Mouse (Mus musculus) ES-Bruce4 (cell line): ENCODE data around the gene Ifi35. TPM values are rescaled to one million over a fixed set of nuclear protein-coding genes. Genes with fewer than 3 reads are reported as not detected.

ENCODE experiments used
- H3K27ac ChIP-seq: 2 replicates; pipeline ENCODE4 v1.5.1; 2012; ENCODE audit warnings: low read length, inconsistent platforms; ENCODE audit not compliant: insufficient read depth
- H3K27me3 ChIP-seq: 2 replicates; pipeline ENCODE4 v1.6.1; 2012; ENCODE audit warnings: mild to moderate bottlenecking, low read length, inconsistent platforms; ENCODE audit not compliant: control insufficient read depth, poor library complexity, insufficient read depth, severe bottlenecking
- H3K36me3 ChIP-seq: 2 replicates; pipeline ENCODE4 v1.6.1; 2012; ENCODE audit warnings: inconsistent platforms, mild to moderate bottlenecking, low read length, moderate library complexity; ENCODE audit not compliant: control insufficient read depth, poor library complexity, insufficient read depth, severe bottlenecking
- H3K4me1 ChIP-seq: one replicate; pipeline ENCODE4 v1.8.1; 2011; ENCODE audit warnings: low read length; ENCODE audit not compliant: control insufficient read depth, insufficient read depth
- H3K4me3 ChIP-seq: 2 replicates; pipeline ENCODE4 v1.5.1; 2011; ENCODE audit warnings: low read depth, mild to moderate bottlenecking, low read length
- H3K9ac ChIP-seq: 2 replicates; pipeline ENCODE4 v1.6.1; 2012; ENCODE audit warnings: low read depth, mild to moderate bottlenecking, inconsistent platforms; ENCODE audit not compliant: poor library complexity, severe bottlenecking
- H3K9me3 ChIP-seq: replicated peaks from 2 replicates; pipeline ENCODE4 v1.6.1; 2012; ENCODE audit warnings: mild to moderate bottlenecking, low read length, inconsistent platforms; ENCODE audit not compliant: control insufficient read depth, poor library complexity, insufficient read depth, severe bottlenecking
- CTCF ChIP-seq: IDR thresholded peaks from one replicate; pipeline ENCODE4 v1.8.1; 2011; ENCODE audit warnings: low read depth, low read length
- EP300 ChIP-seq: IDR thresholded peaks from 2 replicates; pipeline ENCODE4 v1.6.1; 2011; ENCODE audit warnings: low read depth, low read length; ENCODE audit not compliant: insufficient read depth
- POLR2A ChIP-seq: IDR thresholded peaks from one replicate; pipeline ENCODE4 v1.8.1; 2011; ENCODE audit warnings: low read length; ENCODE audit not compliant: insufficient read depth
- polyA plus RNA-seq: library from polyadenylated mRNA; stranded (reverse); fragments of >200 nt; gene quantifications from 2 replicates; pipeline ENCODE4 v1.2.4, GENCODE M21; 2011; ENCODE audit warnings: low read depth; ENCODE audit not compliant: missing spikeins, insufficient read depth, insufficient read length

Gene Ifi35
- polyA plus RNA-seq, 1 experiment: 6.7 TPM

- Histone ChIP-seq H3K4me1 (peaks cover 5% of the 10 kb centered on the region), H3K27ac (0 out of 2 replicates have a peak overlapping the region, but pooled peaks have one; percentile 36), H3K9ac (peak overlapping the region; percentile 21; the same call in 1 of the 2 replicates), H3K9me3 (no peaks in the 10 kb centered on the region), H3K36me3 (no peaks in the 10 kb centered on the region), H3K27me3 (no peaks in the 10 kb centered on the region), H3K4me3 (peak overlapping the region; percentile 2; the same call in 1 of the 2 replicates)
- 0 out of 2 replicates have a peak, but pooled peaks have one; percentile 39 for TF ChIP-seq EP300
- TF ChIP-seq POLR2A: no peak
These were observed 3.3 kb downstream of the Ifi35 start for GRCm38 (mm10) chr11:101451536-101451935.

- Histone ChIP-seq H3K9ac (no peak overlapping the region), H3K27ac (no peak overlapping the region), H3K9me3 (no peaks in the 10 kb centered on the region), H3K4me1 (peaks cover 5% of the 10 kb centered on the region), H3K27me3 (no peaks in the 10 kb centered on the region), H3K4me3 (no peak overlapping the region), H3K36me3 (no peaks in the 10 kb centered on the region)
- no peak for TF ChIP-seq CTCF
- TF ChIP-seq POLR2A: no peak
- TF ChIP-seq EP300: no peak
These were observed 4.0 kb downstream of the Ifi35 start for GRCm38 (mm10) chr11:101452093-101452774.

GRCm38 (mm10) chr11:101454702-101455101, 6.5 kb downstream of the Ifi35 start:
- no peak for TF ChIP-seq EP300
- no peak for TF ChIP-seq POLR2A
- no peak for TF ChIP-seq CTCF
- H3K27ac ChIP-seq: no peak overlapping the region
- H3K4me3 ChIP-seq: no peak overlapping the region

DNA sequence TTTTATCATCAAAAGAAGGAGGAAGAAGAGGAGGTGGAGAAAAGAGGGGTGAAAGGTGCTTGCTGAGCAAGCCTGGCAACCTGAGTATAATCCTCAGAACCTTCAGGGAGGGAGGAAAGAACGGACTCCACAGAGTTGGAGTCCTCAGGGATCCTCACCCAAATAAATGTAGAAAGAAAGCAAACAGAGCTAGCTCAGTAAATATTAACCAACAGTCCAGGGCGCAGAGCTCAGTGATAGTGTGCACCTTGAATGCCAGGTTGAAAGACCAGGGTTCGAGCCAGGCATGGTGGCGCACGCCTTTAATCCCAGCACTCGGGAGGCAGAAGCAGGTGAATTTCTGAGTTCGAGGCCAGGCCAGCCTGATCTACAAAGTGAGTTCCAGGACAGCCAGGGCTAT, 7.4 kb downstream of the Ifi35 start:
- H3K36me3 ChIP-seq: no peaks in the 10 kb centered on the region; the same call in 1 of the 2 replicates
- H3K27ac ChIP-seq: no peak overlapping the region
- H3K9me3 ChIP-seq: no peaks in the 10 kb centered on the region
- H3K4me1 ChIP-seq: peaks cover 9% of the 10 kb centered on the region
- TF ChIP-seq CTCF: no peak
- no peak for TF ChIP-seq EP300
- TF ChIP-seq POLR2A: no peak
- no peaks in the 10 kb centered on the region for H3K27me3 ChIP-seq
- no peak overlapping the region for H3K4me3 ChIP-seq
- H3K9ac ChIP-seq: no peak overlapping the region

More at GRCm38 (mm10) chr11:101454702-101455101, 6.5 kb downstream of the Ifi35 start:
- H3K36me3 ChIP-seq: no peaks in the 10 kb centered on the region
- no peaks in the 10 kb centered on the region for H3K27me3 ChIP-seq
- no peak overlapping the region for H3K9ac ChIP-seq
- no peaks in the 10 kb centered on the region for H3K9me3 ChIP-seq
- H3K4me1 ChIP-seq: peaks cover 9% of the 10 kb centered on the region

- TF ChIP-seq POLR2A (no peak), EP300 (no peak), CTCF (no peak)
These were observed 9.4 kb downstream of the Ifi35 start for GRCm38 (mm10) chr11:101457631-101458030.

DNA sequence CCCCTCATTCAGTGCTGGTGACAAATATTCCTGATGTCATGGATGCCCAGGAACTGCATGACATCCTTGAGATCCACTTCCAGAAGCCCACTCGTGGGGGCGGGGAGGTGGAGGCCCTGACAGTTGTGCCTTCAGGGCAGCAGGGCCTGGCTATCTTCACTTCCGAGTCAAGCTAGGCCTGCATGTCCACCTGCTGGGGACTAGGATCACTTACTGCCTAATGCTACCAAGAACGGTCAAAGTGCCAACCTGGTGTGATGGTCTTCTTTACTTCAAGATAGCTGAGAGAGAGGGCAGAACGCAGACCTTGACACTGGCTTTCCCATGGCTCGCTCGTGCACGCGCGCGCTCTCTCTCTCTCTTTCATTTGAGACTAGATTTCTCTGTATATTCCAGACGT, 10.0 kb downstream of the Ifi35 start:
- no peak overlapping the region for H3K9ac ChIP-seq
- no peaks in the 10 kb centered on the region for H3K9me3 ChIP-seq
- H3K4me3 ChIP-seq: no peak overlapping the region
- peaks cover 11% of the 10 kb centered on the region; the same call in 1 of the 2 replicates for H3K36me3 ChIP-seq
- no peaks in the 10 kb centered on the region for H3K27me3 ChIP-seq
- H3K27ac ChIP-seq: no peak overlapping the region
- TF ChIP-seq POLR2A (no peak), CTCF (no peak), EP300 (no peak)
- H3K4me1 ChIP-seq: peaks cover 11% of the 10 kb centered on the region

More at GRCm38 (mm10) chr11:101457631-101458030, 9.4 kb downstream of the Ifi35 start:
- H3K9ac ChIP-seq: no peak overlapping the region
- no peaks in the 10 kb centered on the region for H3K9me3 ChIP-seq
- H3K27me3 ChIP-seq: no peaks in the 10 kb centered on the region
- peaks cover 11% of the 10 kb centered on the region for H3K4me1 ChIP-seq
- no peak overlapping the region for H3K27ac ChIP-seq
- no peak overlapping the region for H3K4me3 ChIP-seq
- peaks cover 11% of the 10 kb centered on the region; the same call in 1 of the 2 replicates for H3K36me3 ChIP-seq
